Mouse (Mus musculus) cerebellum, adult 9-11 months (tissue): ENCODE measurements around the gene Cnbd2.
A peak's percentile ranks its signal among the peaks of the same experiment; 100 is the strongest.

ENCODE experiments used
- DNase-seq: peaks from one replicate; pipeline ENCODE4 v3.0.0; 2022

The Cnbd2 gene

GRCm38 (mm10) chr2:156312297-156312897 lies at the start of gene Cnbd2, which contains the start of gene Scand1:
Gene Cnbd2, plus strand, starts transcription at chr2:156312299.
Gene Scand1, minus strand, starts transcription at chr2:156312704.
- peak; percentile 86 for DNase-seq

- no peak for DNase-seq
These were observed 48.8 kb upstream of the Cnbd2 start for GRCm38 (mm10) chr2:156263204-156263893.

GRCm38 (mm10) chr2:156267636-156268035 lies 44.5 kb upstream of the Cnbd2 start:
- no peak for DNase-seq

GRCm38 (mm10) chr2:156272553-156272952 lies 39.5 kb upstream of the Cnbd2 start:
- no peak for DNase-seq

DNA sequence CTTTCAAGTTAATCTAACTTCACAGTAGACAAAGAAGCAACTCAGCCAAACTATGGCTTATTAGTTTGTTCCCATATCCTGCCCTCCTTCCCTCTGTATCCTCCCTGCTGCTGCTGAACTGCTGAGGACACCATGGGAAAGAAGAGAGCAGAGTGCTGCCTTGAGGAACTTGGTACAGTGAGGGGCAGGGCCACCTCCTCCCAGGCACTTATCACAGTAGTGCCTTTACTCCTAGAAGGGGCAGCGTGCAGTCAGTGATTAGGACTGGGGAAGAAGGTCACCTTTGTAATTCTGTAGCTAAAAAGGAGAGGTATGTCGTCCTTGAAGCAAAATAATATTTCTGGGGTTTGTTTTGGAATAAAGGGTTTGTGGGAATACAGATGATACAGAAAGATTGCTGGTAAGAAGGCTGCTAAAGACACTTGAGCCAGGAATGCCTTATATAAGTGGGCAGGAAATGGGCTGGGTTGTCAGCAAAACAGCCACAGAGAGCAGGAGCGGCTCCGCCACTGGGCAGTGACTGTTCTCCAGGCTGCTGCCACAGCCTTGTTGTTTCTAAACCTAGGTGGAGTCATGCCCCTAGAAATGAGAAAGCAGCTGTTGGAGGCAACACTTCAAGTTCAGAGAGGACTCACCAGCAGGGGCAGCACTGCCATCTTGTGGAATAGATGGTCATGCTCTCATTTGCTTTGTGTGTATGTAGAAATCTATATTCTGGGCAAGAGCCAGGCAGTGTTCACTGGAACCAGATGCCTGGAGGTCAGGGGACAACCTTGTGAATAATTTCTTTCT lies 33.7 kb upstream of the Cnbd2 start:
- peak; percentile 79 for DNase-seq

GRCm38 (mm10) chr2:156281227-156281626 lies 30.9 kb upstream of the Cnbd2 start:
- DNase-seq, result peak; percentile 59

DNA sequence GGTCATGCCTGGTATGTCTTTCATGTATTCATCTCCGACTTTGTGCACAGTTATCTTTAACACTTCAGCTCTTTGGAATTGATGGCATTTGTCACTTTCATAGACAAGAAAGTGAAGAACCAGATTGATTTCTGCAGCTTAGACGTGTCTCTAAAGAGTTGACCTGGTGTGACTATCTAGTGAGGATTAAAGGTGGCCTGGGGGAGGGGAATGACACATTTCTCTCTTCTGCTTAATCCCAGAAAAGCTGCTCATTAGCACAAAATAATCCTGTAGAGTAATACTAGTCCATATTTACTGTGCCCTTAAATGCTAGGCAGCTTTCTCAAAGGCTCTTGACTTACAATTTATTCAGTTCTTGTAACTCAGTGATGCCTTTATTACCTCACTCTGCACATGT lies 26.9 kb upstream of the Cnbd2 start:
- no peak for DNase-seq

- no peak for DNase-seq
These were observed 25.4 kb upstream of the Cnbd2 start for GRCm38 (mm10) chr2:156286733-156287132.

- no peak for DNase-seq
These were observed 23.9 kb upstream of the Cnbd2 start for GRCm38 (mm10) chr2:156288222-156288621.

- peak; percentile 82 for DNase-seq
These were observed 22.4 kb upstream of the Cnbd2 start for GRCm38 (mm10) chr2:156289552-156290160.

DNA sequence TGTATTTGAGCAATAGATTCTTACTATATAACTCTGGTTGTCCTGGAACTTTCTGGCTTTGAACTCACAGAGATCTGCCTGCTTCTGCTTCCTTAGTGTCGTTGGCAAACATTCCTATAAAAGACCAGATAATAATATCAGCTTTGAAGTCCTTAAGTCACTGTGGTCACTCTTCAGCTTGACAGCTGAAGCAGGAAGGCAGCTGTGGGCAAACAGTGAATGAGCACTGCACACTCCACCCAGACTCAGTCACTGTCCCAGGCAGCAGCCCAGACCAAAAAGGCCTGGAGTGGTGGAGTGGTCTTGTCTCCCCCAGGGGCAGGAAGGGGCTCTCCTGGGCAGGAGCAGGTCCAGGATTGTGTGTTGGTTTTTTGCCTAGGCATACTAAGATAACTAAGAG lies 20.1 kb upstream of the Cnbd2 start:
- DNase-seq, result no peak

DNA sequence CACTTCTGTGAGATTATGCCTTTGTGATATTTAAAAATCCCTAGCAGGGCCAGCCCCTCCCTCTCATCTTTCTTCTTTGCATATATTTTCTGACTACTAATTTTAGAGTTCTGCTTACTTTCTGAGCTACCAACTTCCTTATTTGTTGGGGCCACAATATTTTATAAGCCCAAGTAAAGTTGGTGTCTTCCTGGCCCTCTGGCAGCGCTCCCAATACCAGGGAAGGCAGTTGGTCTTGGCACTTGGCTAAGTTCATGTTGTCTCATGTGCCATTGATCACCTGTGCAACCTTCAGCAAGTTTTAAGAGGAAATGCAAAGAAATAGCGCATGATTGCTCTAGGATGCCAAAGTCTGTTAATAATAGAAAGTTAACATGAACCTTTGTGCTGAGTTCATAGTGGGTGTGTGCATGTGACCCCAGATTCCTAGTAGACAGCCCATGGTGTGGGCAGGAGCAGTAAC lies 16.5 kb upstream of the Cnbd2 start:
- no peak for DNase-seq

GRCm38 (mm10) chr2:156296190-156296589 lies 15.9 kb upstream of the Cnbd2 start:
- DNase-seq, result no peak

GRCm38 (mm10) chr2:156297653-156298052 lies 14.4 kb upstream of the Cnbd2 start:
- DNase-seq, result no peak

- DNase-seq, result no peak
These were observed 13.6 kb upstream of the Cnbd2 start for GRCm38 (mm10) chr2:156298458-156298857.

- no peak for DNase-seq
These were observed 10.0 kb upstream of the Cnbd2 start for GRCm38 (mm10) chr2:156302063-156302462.

- no peak for DNase-seq
These were observed 7.7 kb upstream of the Cnbd2 start for GRCm38 (mm10) chr2:156304351-156304750.

DNA sequence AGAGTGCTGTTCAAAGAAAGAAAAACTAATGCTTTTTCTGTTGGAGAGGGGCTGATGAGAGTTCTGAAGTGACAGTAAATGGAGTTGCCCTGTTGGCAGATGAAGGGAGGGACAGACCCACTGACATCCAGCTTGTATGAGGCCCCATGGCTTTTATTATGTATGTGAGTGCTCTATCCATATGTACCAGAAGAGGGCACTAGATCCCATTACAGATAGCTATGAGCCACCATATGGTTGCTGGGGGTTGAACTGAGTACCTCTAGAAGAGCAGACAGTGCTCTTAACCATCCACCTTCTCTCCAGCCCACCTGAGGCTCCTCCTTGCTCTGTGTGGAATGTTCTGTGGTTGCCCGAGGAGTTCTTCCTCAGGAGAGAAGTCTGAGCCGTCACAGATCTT lies 6.3 kb upstream of the Cnbd2 start:
- no peak for DNase-seq

DNA sequence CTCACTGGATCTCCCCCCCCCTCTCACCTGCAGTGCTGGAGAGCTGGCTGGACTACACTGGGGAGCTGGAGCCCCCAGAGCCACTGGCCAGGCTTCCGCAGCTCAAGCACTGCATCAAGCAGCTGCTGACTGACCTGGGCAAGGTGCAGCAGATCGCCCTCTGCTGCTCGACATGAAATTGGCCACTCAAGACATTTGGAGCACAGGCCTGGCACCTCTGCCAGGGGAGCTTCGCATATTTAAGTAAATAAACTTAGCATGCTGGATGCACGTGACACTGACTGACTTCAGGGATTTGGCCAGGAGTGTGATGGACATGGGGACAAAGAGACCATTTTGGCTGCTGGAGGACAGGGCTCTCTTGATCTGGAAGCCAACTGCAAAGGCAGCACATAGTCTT lies 4.8 kb upstream of the Cnbd2 start:
- DNase-seq, result no peak

GRCm38 (mm10) chr2:156309948-156310347 lies 2.2 kb upstream of the Cnbd2 start:
- DNase-seq, result no peak

DNA sequence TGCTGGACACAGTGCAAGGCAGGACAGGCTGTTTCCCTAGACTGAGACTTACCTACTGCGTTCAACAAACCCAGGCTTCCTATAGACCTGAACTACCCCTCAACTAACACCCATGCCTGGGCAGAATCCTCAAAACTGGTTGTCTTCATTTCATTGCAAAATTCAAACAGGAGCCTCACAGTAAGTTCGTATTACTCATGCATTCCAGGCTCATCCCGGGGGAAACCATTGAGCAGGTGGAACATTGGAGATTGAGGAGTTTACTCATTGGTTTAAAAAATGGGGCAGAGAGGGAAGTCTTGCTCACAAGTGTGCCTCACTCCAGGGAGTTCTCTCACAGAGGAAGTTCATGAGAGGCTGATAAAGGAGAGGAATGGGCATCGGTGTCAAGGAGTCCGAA lies 1.6 kb upstream of the Cnbd2 start:
- DNase-seq, result no peak

- no peak for DNase-seq
These were observed 1.2 kb upstream of the Cnbd2 start for GRCm38 (mm10) chr2:156310945-156311344.

DNA sequence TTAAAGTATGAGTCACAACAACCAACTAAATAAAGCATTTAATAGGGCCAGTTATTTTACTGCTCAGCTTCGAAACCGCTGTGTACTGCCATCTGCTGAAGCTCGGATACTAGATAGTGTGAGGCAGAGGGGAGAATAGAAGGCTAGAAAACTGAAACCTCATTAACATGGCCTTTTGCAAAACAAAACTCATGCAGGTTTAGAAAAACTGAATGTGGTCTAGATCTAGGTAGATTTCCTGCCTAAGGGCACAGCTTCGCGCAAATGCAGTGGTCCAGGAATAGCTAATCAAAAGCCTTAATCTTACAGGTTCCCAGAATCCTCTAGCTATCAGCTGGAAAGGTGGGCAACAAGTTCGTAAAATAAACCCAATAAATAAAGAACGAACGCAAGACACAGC lies 658 bp upstream of the Cnbd2 start:
- no peak for DNase-seq
